Mouse (Mus musculus) kidney, adult 2 months (tissue): Measurements from ENCODE around the gene Sh3gl2.

Experiments
- CTCF ChIP-seq: fragments of 200-500 bp; conservative IDR thresholded peaks from 2 replicates; pipeline ENCODE4 v1.5.1; 2011; ENCODE audit warnings: low read depth, mild to moderate bottlenecking, control low read depth, low read length, moderate library complexity, mixed read lengths; ENCODE audit not compliant: insufficient read depth, insufficient read length
- POLR2A ChIP-seq: fragments of 200-500 bp; IDR thresholded peaks from one replicate; pipeline ENCODE4 v1.6.1; 2011; ENCODE audit warnings: low read depth, low read length, control low read depth

- TF ChIP-seq POLR2A (no peak), CTCF (no peak)
These were observed 86.4 kb downstream of the Sh3gl2 start for GRCm38 (mm10) chr4:85291296-85291695.
